ENCODE assay signal across 7 mouse cellular contexts in genomic region chr17:28233091-28233731, GRCm38 (mm10). TPM values are rescaled to one million over a fixed set of nuclear protein-coding genes. Genes with fewer than 3 reads are reported as not detected.
DNase-seq lines count a peak whose midpoint lies in the region; ATAC-seq and TF ChIP-seq lines count a peak whose summit lies in the region.

No protein-coding gene starts in this region.

- peak; percentile 35 to 41 for DNase-seq in urinary bladder, postnatal 36 days (ENCODE audit: low spot score in 2 of 2)
- DNase-seq in urinary bladder, postnatal 4 days (ENCODE audit: low spot score in 2 of 2): no peak
- peak; percentile 52 to 59 for DNase-seq in heart, postnatal 14 days
- no peak for DNase-seq in embryo, embryonic 11 days

- H3K9ac ChIP-seq in limb, embryonic 12.5 days (replicated peaks): peak overlapping the region; percentile 90
- H3K9ac ChIP-seq in midbrain, embryonic 13.5 days (replicated peaks): peak overlapping the region; percentile 77

- 0 out of 2 replicates have a peak overlapping the region, but pooled peaks have one; percentile 18 for H3K27ac ChIP-seq in cortical plate, adult 2 months (ENCODE audit: insufficient read depth, low read length)
- peak overlapping the region; percentile 89 for H3K27ac ChIP-seq in limb, embryonic 12.5 days
- H3K27ac ChIP-seq in midbrain, embryonic 13.5 days: 0 out of 2 replicates have a peak overlapping the region, but pooled peaks have one; percentile 7

- intact Hi-C loops in heart, postnatal 14 days (cut with DNase I): loop anchor here (5.0 kb wide), 1 partner anchor 39 kb away; no protein-coding TSS in a partner anchor

- TF ChIP-seq CTCF in cortical plate, adult 2 months (IDR thresholded peaks at IDR 0.05; ENCODE audit: extremely low read depth, insufficient read depth, low read length): no peak

- H3K4me2 ChIP-seq in limb, embryonic 12.5 days: peak overlapping the region; percentile 63
- peak overlapping the region; percentile 85 for H3K4me2 ChIP-seq in midbrain, embryonic 13.5 days (replicated peaks)

- peaks cover 4% of the 10 kb centered on the region for H3K4me1 ChIP-seq in cortical plate, adult 2 months (ENCODE audit: control insufficient read depth, insufficient read depth, low read length)
- peaks cover 28% of the 10 kb centered on the region for H3K4me1 ChIP-seq in limb, embryonic 12.5 days (replicated peaks)
- H3K4me1 ChIP-seq in midbrain, embryonic 13.5 days (replicated peaks): peaks cover 14% of the 10 kb centered on the region

- peak overlapping the region; percentile 98 for H3K4me3 ChIP-seq in cortical plate, adult 2 months (ENCODE audit: insufficient read depth, low read length)
- H3K4me3 ChIP-seq in limb, embryonic 12.5 days (replicated peaks): peak overlapping the region; percentile 79
- H3K4me3 ChIP-seq in midbrain, embryonic 13.5 days (replicated peaks): peak overlapping the region; percentile 62

- H3K27me3 ChIP-seq in limb, embryonic 12.5 days: no peaks in the 10 kb centered on the region; the same call in none of the 2 replicates
- H3K27me3 ChIP-seq in midbrain, embryonic 13.5 days: no peaks in the 10 kb centered on the region

- H3K36me3 ChIP-seq in limb, embryonic 12.5 days: peaks cover 24% of the 10 kb centered on the region
- H3K36me3 ChIP-seq in midbrain, embryonic 13.5 days: no peaks in the 10 kb centered on the region

- ATAC-seq in limb, embryonic 12.5 days (ENCODE audit: insufficient number of reproducible peaks, insufficient read depth, low FRiP score, low TSS enrichment, low read depth): no peak; the same call in 1 of the 2 replicates
- no peak for ATAC-seq in midbrain, embryonic 13.5 days

- no peaks in the 10 kb centered on the region for H3K9me3 ChIP-seq in limb, embryonic 12.5 days
- H3K9me3 ChIP-seq in midbrain, embryonic 13.5 days: no peaks in the 10 kb centered on the region

- no peak for TF ChIP-seq POLR2A in cortical plate, adult 2 months (IDR thresholded peaks at IDR 0.05; ENCODE audit: extremely low read depth, insufficient read depth, low read length)

- WGBS in limb, embryonic 12.5 days: 4% methylated on average over 17 of the region's 17 CpGs
- WGBS in midbrain, embryonic 13.5 days: 5% methylated on average over 17 of the region's 17 CpGs

RNA-seq across cellular contexts. Expression of gene Ppard, which starts 0.7 kb away (rescaled TPM):
- 24.2 TPM in 2 replicates for polyA plus RNA-seq in cortical plate, adult 2 months (2012; rRNA removed)
- 10 to 100 TPM; 37.7 to 39.4 TPM for total RNA-seq in heart, postnatal 14 days (2021)
- 3.2 and 3.5 TPM in 2 replicates for polyA plus RNA-seq in limb, embryonic 12.5 days (2016; fragmentation: Nextera tagmentation; extraction: Ambion mirVana)
- polyA plus RNA-seq in midbrain, embryonic 13.5 days (2015; fragmentation: Nextera tagmentation; extraction: Ambion mirVana): 0.84 and 1.4 TPM in 2 replicates

RNA-seq across cellular contexts. Expression of gene Def6, which starts 25.6 kb away (rescaled TPM):
- 3.7 and 4.5 TPM in 2 replicates for polyA plus RNA-seq in cortical plate, adult 2 months (2012; rRNA removed)
- total RNA-seq in heart, postnatal 14 days (2021): 1 to 10 TPM; 4.7 to 7.1 TPM
- polyA plus RNA-seq in limb, embryonic 12.5 days (2016; fragmentation: Nextera tagmentation; extraction: Ambion mirVana): 11.1 and 12.8 TPM in 2 replicates
- polyA plus RNA-seq in midbrain, embryonic 13.5 days (2015; fragmentation: Nextera tagmentation; extraction: Ambion mirVana): 4.5 and 5.6 TPM in 2 replicates

RNA-seq across cellular contexts. Expression of gene Zfp523, which starts 56.3 kb away (rescaled TPM):
- 110 and 113 TPM in 2 replicates for polyA plus RNA-seq in cortical plate, adult 2 months (2012; rRNA removed)
- total RNA-seq in heart, postnatal 14 days (2021): 10 to 100 TPM; 16.6 to 17.0 TPM
- 51.9 and 54.9 TPM in 2 replicates for polyA plus RNA-seq in limb, embryonic 12.5 days (2016; fragmentation: Nextera tagmentation; extraction: Ambion mirVana)
- polyA plus RNA-seq in midbrain, embryonic 13.5 days (2015; fragmentation: Nextera tagmentation; extraction: Ambion mirVana): 44.2 and 45.6 TPM in 2 replicates

Comparison
In these comparisons a context has a peak if more than half of its experiments do, and no peak if none do; other contexts are left out.
1. DNase-seq: peak in urinary bladder, postnatal 36 days (2 of 2) and heart, postnatal 14 days (2 of 2); none in urinary bladder, postnatal 4 days (0 of 2) and embryo, embryonic 11 days (single experiment).
2. H3K27ac ChIP-seq: peak in every context shown above with its lines; median percentile 89 in limb, embryonic 12.5 days; 18 in cortical plate, adult 2 months; 7 in midbrain, embryonic 13.5 days.
3. Peak in every context shown above with its lines, with median percentiles within 50 percentile points of each other: H3K4me3 ChIP-seq.